ENCODE assay signal across 8 mouse cellular contexts in genomic region chr3:101493937-101494459, GRCm38 (mm10).
DNase-seq lines count a peak whose midpoint lies in the region; ATAC-seq lines count a peak whose summit lies in the region.

No protein-coding gene starts in this region.

- H3K9me3 ChIP-seq in intestine, embryonic 14.5 days (ENCODE audit: control insufficient read depth, low read length) = no peaks in the 10 kb centered on the region
- no peaks in the 10 kb centered on the region for H3K9me3 ChIP-seq in midbrain, embryonic 11.5 days (ENCODE audit: control insufficient read depth, low read length)

- no peaks in the 10 kb centered on the region for H3K27me3 ChIP-seq in intestine, embryonic 14.5 days (replicated peaks; ENCODE audit: control insufficient read depth, insufficient read depth, low read length)
- no peaks in the 10 kb centered on the region for H3K27me3 ChIP-seq in midbrain, embryonic 11.5 days (ENCODE audit: control insufficient read depth, insufficient read depth, low read length)

- WGBS in intestine, embryonic 14.5 days = 34% methylated on average over 10 of the region's 10 CpGs
- WGBS in midbrain, embryonic 11.5 days = 52% methylated on average over 10 of the region's 10 CpGs

- H3K9ac ChIP-seq in intestine, embryonic 14.5 days (ENCODE audit: low read length) = no peak overlapping the region
- H3K9ac ChIP-seq in midbrain, embryonic 11.5 days (ENCODE audit: low read length) = no peak overlapping the region

- no peaks in the 10 kb centered on the region for H3K36me3 ChIP-seq in intestine, embryonic 14.5 days (ENCODE audit: control insufficient read depth, insufficient read depth, low read length)
- H3K36me3 ChIP-seq in midbrain, embryonic 11.5 days (ENCODE audit: control insufficient read depth, insufficient read depth, low read length) = no peaks in the 10 kb centered on the region

- DNase-seq in adrenal gland, adult 2 months = peak; percentile 88
- DNase-seq in embryo, embryonic 11 days = peak; percentile 92
- peak; percentile 53 to 81 for DNase-seq in gastrocnemius, postnatal 36 days
- peak; percentile 97 for DNase-seq in intestine, embryonic 14.5 days (ENCODE audit: low spot score)
- peak; percentile 86 for DNase-seq in left cerebral cortex, postnatal 10 days (ENCODE audit: extremely low spot score in 1 of 2, low spot score in 2 of 2)
- peak; percentile 99 for DNase-seq in midbrain, embryonic 11.5 days (ENCODE audit: low spot score, missing footprints)
- DNase-seq in right cerebral cortex, postnatal 4 days = peak; percentile 93
- DNase-seq in yolk sac, embryonic 10.5 days (ENCODE audit: low spot score) = peak; percentile 81

- ATAC-seq in intestine, embryonic 14.5 days (replicated peaks; ENCODE audit: low FRiP score, low TSS enrichment, low read depth) = peak; percentile 63
- ATAC-seq in midbrain, embryonic 11.5 days (ENCODE audit: low FRiP score) = peak; percentile 82

- intact Hi-C loops in gastrocnemius, postnatal 36 days (cut with DNase I) = loop anchor here (2.0 to 10.0 kb wide), 2 partner anchors 211 to 313 kb away; no protein-coding TSS in a partner anchor
- intact Hi-C loops in left cerebral cortex, postnatal 10 days (cut with DNase I) = loop anchor here (1.0 kb wide), 1 partner anchor 318 kb away; no protein-coding TSS in a partner anchor

- H3K4me1 ChIP-seq in intestine, embryonic 14.5 days (replicated peaks; ENCODE audit: control insufficient read depth, insufficient read depth, low read length) = no peaks in the 10 kb centered on the region
- no peaks in the 10 kb centered on the region for H3K4me1 ChIP-seq in midbrain, embryonic 11.5 days (ENCODE audit: control insufficient read depth, insufficient read depth, low read length)

- no peak overlapping the region for H3K27ac ChIP-seq in intestine, embryonic 14.5 days (ENCODE audit: low read depth)
- no peak overlapping the region for H3K27ac ChIP-seq in midbrain, embryonic 11.5 days (ENCODE audit: low read depth, low read length)

- no peak overlapping the region for H3K4me2 ChIP-seq in intestine, embryonic 14.5 days (ENCODE audit: low read length)
- no peak overlapping the region for H3K4me2 ChIP-seq in midbrain, embryonic 11.5 days

- H3K4me3 ChIP-seq in intestine, embryonic 14.5 days (ENCODE audit: low read depth, low read length) = no peak overlapping the region
- H3K4me3 ChIP-seq in midbrain, embryonic 11.5 days (ENCODE audit: low read depth, low read length) = no peak overlapping the region
